In the genomic region with DNA sequence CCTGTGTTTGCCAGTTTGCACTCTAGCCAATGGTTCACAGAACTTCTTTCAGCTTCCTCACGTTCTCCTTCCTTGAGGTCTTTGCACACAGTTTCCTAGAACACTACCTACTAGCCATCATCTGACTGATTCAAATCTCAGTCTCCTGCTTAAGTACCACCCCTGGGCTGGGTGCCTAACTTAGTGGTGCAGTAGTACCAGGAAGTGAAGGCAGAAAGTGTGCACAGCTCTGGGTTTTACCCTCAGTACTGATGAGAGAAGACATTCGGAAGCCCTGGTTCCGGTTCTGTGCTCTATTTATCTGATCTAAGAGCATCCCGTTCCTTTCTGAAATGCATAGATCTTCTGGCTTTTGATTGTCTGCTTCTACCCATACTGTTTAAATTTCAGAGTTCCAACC, we compare ENCODE assay signal across 11 mouse cellular contexts.
"Had no signal": no experiment of that assay in that cellular context is flagged by ENCODE, and none has a peak within 500 bp of the region (broad histone marks: within the 10 kb centered on the region; RNA-seq: fewer than 3 reads in every experiment).

No protein-coding gene starts in this region.

- H3K27ac ChIP-seq: layer of hippocampus, adult 2 months; limb, embryonic 13.5 days; liver, embryonic 15.5 days; midbrain, embryonic 13.5 days had no signal

- H3K36me3 ChIP-seq: limb, embryonic 13.5 days; liver, embryonic 15.5 days; midbrain, embryonic 13.5 days had no signal

- ATAC-seq: midbrain, embryonic 13.5 days had no signal

- H3K4me2 ChIP-seq: limb, embryonic 13.5 days; liver, embryonic 11.5 days; liver, embryonic 15.5 days; midbrain, embryonic 13.5 days had no signal

- H3K9ac ChIP-seq: limb, embryonic 13.5 days; liver, embryonic 15.5 days; midbrain, embryonic 13.5 days had no signal

- H3K27me3 ChIP-seq: limb, embryonic 13.5 days; liver, embryonic 15.5 days; midbrain, embryonic 13.5 days had no signal

- H3K4me3 ChIP-seq: layer of hippocampus, adult 2 months; limb, embryonic 13.5 days; liver, embryonic 15.5 days; midbrain, embryonic 13.5 days had no signal

- H3K4me1 ChIP-seq: limb, embryonic 13.5 days; liver, embryonic 15.5 days; midbrain, embryonic 13.5 days had no signal

- DNase-seq: kidney, postnatal 10 days; kidney, postnatal 4 days; lung, adult 2 months; right cerebral cortex, postnatal 14 days; thymus, adult 2 months; thymus, postnatal 25 days had no signal

- H3K9me3 ChIP-seq: limb, embryonic 13.5 days; liver, embryonic 15.5 days; midbrain, embryonic 13.5 days had no signal
